Mouse (Mus musculus): ENCODE measurements around the gene 4930564D02Rik. TPM values are rescaled to one million over a fixed set of nuclear protein-coding genes. Genes with fewer than 3 reads are reported as not detected.

4930564D02Rik gene
- total and polyA plus RNA-seq, 3 experiments: not detected

DNA sequence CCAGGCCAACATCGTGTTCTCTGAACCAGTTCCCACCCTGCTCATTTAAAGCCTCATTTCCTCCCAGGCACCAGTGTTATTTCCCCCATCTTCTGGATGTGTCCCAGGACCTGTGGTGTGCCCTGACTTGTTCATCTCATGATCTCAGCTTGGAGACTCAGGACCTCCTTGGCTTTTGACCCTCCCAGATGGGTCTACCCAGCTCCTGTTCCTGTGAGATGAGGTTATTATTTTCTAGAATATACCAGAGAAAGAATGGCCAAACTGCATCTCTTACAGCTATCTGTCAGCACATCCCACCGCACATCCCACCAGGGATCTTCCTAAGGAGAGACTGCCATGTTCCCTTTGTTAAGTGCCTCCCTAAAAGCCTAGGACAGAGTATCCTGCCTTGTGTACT, 22.0 kb downstream of the 4930564D02Rik start:
- Histone ChIP-seq H3K27me3 (ENCODE audit: insufficient read depth, low read length) (no peaks in the 10 kb centered on the region), H3K9me3 (replicated peaks) (no peaks in the 10 kb centered on the region), H3K4me3 (ENCODE audit: low read depth, low read length) (no peak overlapping the region), H3K36me3 (replicated peaks) (no peaks in the 10 kb centered on the region), H3K4me1 (ENCODE audit: insufficient read depth, low read depth, low read length) (peaks cover 3% of the 10 kb centered on the region; the same call in 1 of the 2 replicates)
- ATAC-seq (ENCODE audit: extremely low read depth, insufficient number of reproducible peaks, low FRiP score, poor library complexity, severe bottlenecking) (no peak), DNase-seq (ENCODE audit: low spot score) (no peak)
- TF ChIP-seq CTCF (IDR thresholded peaks at IDR 0.05; ENCODE audit: low read depth, low read length): no peak
- TF ChIP-seq POLR2AphosphoS5 (IDR thresholded peaks at IDR 0.05; ENCODE audit: insufficient replicate concordance, low read depth, low read length): no peak
- TF ChIP-seq GATA2 (IDR thresholded peaks at IDR 0.05; ENCODE audit: borderline replicate concordance, low read depth, low read length): no peak

DNA sequence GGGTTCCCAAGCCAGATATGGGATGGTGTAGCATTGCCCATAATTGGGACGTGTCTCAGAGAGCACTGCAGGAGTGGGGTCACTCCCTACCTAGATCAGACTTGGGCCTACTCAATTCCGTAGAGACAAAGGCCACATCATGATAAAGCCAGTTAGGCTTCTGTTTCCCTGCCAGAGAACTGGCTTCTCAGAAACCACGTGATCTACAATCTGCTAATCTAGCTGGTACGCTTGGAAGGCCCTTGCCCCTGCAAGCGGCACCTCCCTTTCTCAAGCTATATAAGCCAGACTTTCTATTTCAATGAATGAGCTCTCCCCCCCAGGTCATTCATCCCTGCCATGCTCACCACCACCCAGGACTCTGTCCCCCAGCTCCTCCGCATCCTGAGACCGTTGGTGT, 23.5 kb downstream of the 4930564D02Rik start:
- H3K9me3 ChIP-seq (replicated peaks): no peaks in the 10 kb centered on the region

DNA sequence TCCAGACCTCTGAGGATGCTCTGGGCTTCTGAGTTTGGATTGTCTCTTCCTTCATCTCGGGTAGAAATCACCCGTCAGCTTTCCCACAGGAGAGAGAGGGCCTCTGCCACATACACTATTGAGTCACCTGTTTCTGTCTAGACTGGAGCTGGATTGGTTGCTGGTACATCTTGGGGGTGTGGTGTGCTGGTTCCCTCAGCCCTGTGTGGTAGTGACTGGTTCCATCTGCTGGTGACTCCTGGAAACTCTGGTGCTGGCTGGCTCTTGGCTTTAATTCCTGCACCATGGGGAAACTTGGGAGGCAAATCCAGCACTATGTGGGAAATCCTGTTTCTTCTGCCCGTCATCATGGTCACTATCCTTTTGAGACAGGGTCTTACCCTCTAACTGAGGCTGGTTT, 24.3 kb downstream of the 4930564D02Rik start:
- Histone ChIP-seq H3K4me3 (ENCODE audit: low read depth, low read length) (no peak overlapping the region), H3K36me3 (replicated peaks) (no peaks in the 10 kb centered on the region), H3K4me1 (ENCODE audit: insufficient read depth, low read depth, low read length) (peaks cover 3% of the 10 kb centered on the region; the same call in 1 of the 2 replicates), H3K27me3 (ENCODE audit: insufficient read depth, low read length) (no peaks in the 10 kb centered on the region), H3K9me3 (replicated peaks) (no peaks in the 10 kb centered on the region)
- TF ChIP-seq TAL1 (conservative IDR thresholded peaks at IDR 0.05; ENCODE audit: low read depth, low read length) (no peak), POLR2AphosphoS5 (IDR thresholded peaks at IDR 0.05; ENCODE audit: insufficient replicate concordance, low read depth, low read length) (no peak), GATA2 (IDR thresholded peaks at IDR 0.05; ENCODE audit: borderline replicate concordance, low read depth, low read length) (no peak), CTCF (IDR thresholded peaks at IDR 0.05; ENCODE audit: low read depth, low read length) (no peak), GATA1 (IDR thresholded peaks at IDR 0.05; ENCODE audit: borderline replicate concordance, low read length) (no peak)
- DNase-seq (ENCODE audit: low spot score) (no peak), ATAC-seq (ENCODE audit: extremely low read depth, insufficient number of reproducible peaks, low FRiP score, poor library complexity, severe bottlenecking) (no peak)

More for the DNA sequence above, 23.5 kb downstream of the 4930564D02Rik start:
- no peaks in the 10 kb centered on the region for H3K27me3 ChIP-seq (ENCODE audit: insufficient read depth, low read length)
- H3K36me3 ChIP-seq (replicated peaks): no peaks in the 10 kb centered on the region
- peaks cover 3% of the 10 kb centered on the region; the same call in 1 of the 2 replicates for H3K4me1 ChIP-seq (ENCODE audit: insufficient read depth, low read depth, low read length)
- DNase-seq (ENCODE audit: low spot score) (no peak), ATAC-seq (ENCODE audit: extremely low read depth, insufficient number of reproducible peaks, low FRiP score, poor library complexity, severe bottlenecking) (no peak)
- H3K4me3 ChIP-seq (ENCODE audit: low read depth, low read length): no peak overlapping the region
- no peak for TF ChIP-seq CTCF (IDR thresholded peaks at IDR 0.05; ENCODE audit: low read depth, low read length)
- TF ChIP-seq TAL1 (conservative IDR thresholded peaks at IDR 0.05; ENCODE audit: low read depth, low read length): no peak
- no peak for TF ChIP-seq POLR2AphosphoS5 (IDR thresholded peaks at IDR 0.05; ENCODE audit: insufficient replicate concordance, low read depth, low read length)
- TF ChIP-seq GATA1 (IDR thresholded peaks at IDR 0.05; ENCODE audit: borderline replicate concordance, low read length): no peak
- TF ChIP-seq GATA2 (IDR thresholded peaks at IDR 0.05; ENCODE audit: borderline replicate concordance, low read depth, low read length): no peak

DNA sequence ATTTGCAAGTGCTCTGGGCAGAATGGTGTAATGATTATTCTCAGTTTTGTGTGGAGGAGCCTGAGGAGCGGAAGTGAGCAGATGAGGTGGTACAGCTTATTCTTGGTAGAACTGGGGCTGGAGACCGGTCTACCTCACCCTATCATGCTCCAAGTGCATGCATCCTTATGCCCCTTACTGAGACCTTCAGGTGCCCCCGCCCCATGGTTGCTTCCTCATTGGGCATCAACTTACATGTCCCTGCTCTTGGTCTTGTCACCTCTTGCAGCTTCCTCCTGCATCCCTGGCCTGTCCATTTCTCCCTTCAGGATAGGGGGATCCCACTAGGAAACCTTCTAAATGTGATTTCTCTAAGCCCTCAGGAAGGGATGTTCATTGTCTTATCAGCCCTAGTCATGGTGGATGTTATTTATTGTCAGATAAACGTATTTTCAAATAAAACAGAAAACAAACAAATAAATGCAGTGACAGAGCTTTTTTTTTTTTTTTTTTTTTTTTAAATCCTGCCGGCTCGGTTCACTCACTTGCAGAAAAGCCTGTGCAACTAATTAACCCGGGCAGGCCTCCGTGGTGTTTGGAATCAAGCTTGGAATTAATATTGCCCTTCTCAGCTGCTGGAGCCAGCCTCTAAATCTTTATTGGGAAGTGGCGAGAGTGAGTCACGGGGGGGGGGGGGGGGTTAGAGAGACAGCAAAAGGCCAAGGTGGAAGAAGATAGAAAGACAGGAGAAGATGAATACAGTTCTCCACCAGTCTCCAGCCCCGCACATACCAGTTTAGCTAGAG, 26.3 kb downstream of the 4930564D02Rik start:
- ATAC-seq (ENCODE audit: extremely low read depth, insufficient number of reproducible peaks, low FRiP score, poor library complexity, severe bottlenecking) (no peak), DNase-seq (ENCODE audit: low spot score) (no peak)
- Histone ChIP-seq H3K27me3 (ENCODE audit: insufficient read depth, low read length) (0 out of 2 replicates have a peak, but pooled peaks cover 4% of the 10 kb centered on the region), H3K36me3 (replicated peaks) (no peaks in the 10 kb centered on the region), H3K9me3 (replicated peaks) (no peaks in the 10 kb centered on the region), H3K4me1 (ENCODE audit: insufficient read depth, low read depth, low read length) (peaks cover 3% of the 10 kb centered on the region; the same call in 1 of the 2 replicates), H3K4me3 (ENCODE audit: low read depth, low read length) (no peak overlapping the region)
- TF ChIP-seq POLR2AphosphoS5 (IDR thresholded peaks at IDR 0.05; ENCODE audit: insufficient replicate concordance, low read depth, low read length): no peak
- TF ChIP-seq GATA1 (IDR thresholded peaks at IDR 0.05; ENCODE audit: borderline replicate concordance, low read length): no peak
- TF ChIP-seq CTCF (IDR thresholded peaks at IDR 0.05; ENCODE audit: low read depth, low read length): no peak
- no peak for TF ChIP-seq TAL1 (conservative IDR thresholded peaks at IDR 0.05; ENCODE audit: low read depth, low read length)
- no peak for TF ChIP-seq GATA2 (IDR thresholded peaks at IDR 0.05; ENCODE audit: borderline replicate concordance, low read depth, low read length)

DNA sequence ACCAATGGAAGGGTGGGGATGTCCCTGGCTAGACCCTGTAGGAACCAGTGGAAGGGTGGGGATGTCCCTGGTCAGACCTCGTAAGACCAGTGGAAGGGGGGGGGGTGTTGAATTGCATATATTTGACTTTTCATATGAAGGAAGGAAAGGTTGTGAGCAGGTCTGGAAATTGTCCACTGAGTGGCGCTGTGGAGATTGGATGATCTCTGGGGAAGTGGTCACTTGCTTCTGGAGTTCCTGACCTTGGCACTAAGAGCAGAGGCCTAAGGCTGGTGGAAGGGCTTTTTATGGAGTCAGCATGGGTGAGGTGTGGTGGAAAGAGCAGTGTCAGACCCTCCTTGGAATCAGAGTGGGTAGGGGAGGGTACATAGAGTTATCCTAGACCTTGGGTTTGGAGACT, 27.8 kb downstream of the 4930564D02Rik start:
- Histone ChIP-seq H3K36me3 (replicated peaks) (no peaks in the 10 kb centered on the region), H3K9me3 (replicated peaks) (no peaks in the 10 kb centered on the region), H3K4me1 (ENCODE audit: insufficient read depth, low read depth, low read length) (peaks cover 3% of the 10 kb centered on the region; the same call in 1 of the 2 replicates), H3K27me3 (ENCODE audit: insufficient read depth, low read length) (0 out of 2 replicates have a peak, but pooled peaks cover 5% of the 10 kb centered on the region), H3K4me3 (ENCODE audit: low read depth, low read length) (no peak overlapping the region)
- DNase-seq (ENCODE audit: low spot score): no peak
- ATAC-seq (ENCODE audit: extremely low read depth, insufficient number of reproducible peaks, low FRiP score, poor library complexity, severe bottlenecking): no peak
- TF ChIP-seq TAL1 (conservative IDR thresholded peaks at IDR 0.05; ENCODE audit: low read depth, low read length) (no peak), GATA1 (IDR thresholded peaks at IDR 0.05; ENCODE audit: borderline replicate concordance, low read length) (no peak), CTCF (IDR thresholded peaks at IDR 0.05; ENCODE audit: low read depth, low read length) (no peak), GATA2 (IDR thresholded peaks at IDR 0.05; ENCODE audit: borderline replicate concordance, low read depth, low read length) (no peak), POLR2AphosphoS5 (IDR thresholded peaks at IDR 0.05; ENCODE audit: insufficient replicate concordance, low read depth, low read length) (no peak)

DNA sequence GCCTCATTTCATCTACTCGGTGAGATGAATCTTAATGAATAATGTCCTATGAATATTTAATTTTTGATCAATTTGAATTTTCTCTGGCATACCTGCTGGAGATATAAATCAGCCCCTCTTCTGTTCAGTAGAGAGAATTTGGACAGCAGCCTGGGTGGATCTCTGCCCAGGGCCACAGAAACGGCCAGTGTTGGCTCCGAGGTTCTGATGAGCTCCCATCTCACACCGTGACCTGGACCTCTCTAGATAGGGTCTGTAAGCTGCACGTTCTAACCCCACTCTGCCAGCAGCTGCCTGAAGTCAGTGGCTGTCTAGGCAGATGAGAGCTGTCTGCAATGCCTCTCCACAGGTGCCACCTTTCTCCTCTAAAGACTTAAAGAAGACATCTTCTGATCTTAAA, 28.4 kb downstream of the 4930564D02Rik start:
- Histone ChIP-seq H3K27me3 (ENCODE audit: insufficient read depth, low read length) (0 out of 2 replicates have a peak, but pooled peaks cover 6% of the 10 kb centered on the region), H3K4me3 (ENCODE audit: low read depth, low read length) (no peak overlapping the region), H3K9me3 (replicated peaks) (no peaks in the 10 kb centered on the region), H3K36me3 (replicated peaks) (no peaks in the 10 kb centered on the region), H3K4me1 (ENCODE audit: insufficient read depth, low read depth, low read length) (peaks cover 3% of the 10 kb centered on the region; the same call in 1 of the 2 replicates)
- no peak for TF ChIP-seq GATA2 (IDR thresholded peaks at IDR 0.05; ENCODE audit: borderline replicate concordance, low read depth, low read length)
- no peak for TF ChIP-seq CTCF (IDR thresholded peaks at IDR 0.05; ENCODE audit: low read depth, low read length)
- TF ChIP-seq GATA1 (IDR thresholded peaks at IDR 0.05; ENCODE audit: borderline replicate concordance, low read length): no peak
- no peak for TF ChIP-seq TAL1 (conservative IDR thresholded peaks at IDR 0.05; ENCODE audit: low read depth, low read length)
- no peak for TF ChIP-seq POLR2AphosphoS5 (IDR thresholded peaks at IDR 0.05; ENCODE audit: insufficient replicate concordance, low read depth, low read length)
- ATAC-seq (ENCODE audit: extremely low read depth, insufficient number of reproducible peaks, low FRiP score, poor library complexity, severe bottlenecking) (no peak), DNase-seq (ENCODE audit: low spot score) (no peak)

Data from G1E (cell line).